ENCODE assay signal across 7 mouse cellular contexts in genomic region chr11:9010853-9011339, GRCm38 (mm10). TPM values are rescaled to one million over a fixed set of nuclear protein-coding genes. Genes with fewer than 3 reads are reported as not detected.
DNase-seq lines count a peak whose midpoint lies in the region; ATAC-seq lines count a peak whose summit lies in the region.

Gene Hus1, minus strand, starts transcription at chr11:9011191.

- H3K9me3 ChIP-seq in embryonic facial prominence, embryonic 11.5 days (replicated peaks; ENCODE audit: control insufficient read depth, low read length) = no peaks in the 10 kb centered on the region
- no peaks in the 10 kb centered on the region for H3K9me3 ChIP-seq in limb, embryonic 11.5 days (ENCODE audit: control insufficient read depth, low read length)
- H3K9me3 ChIP-seq in midbrain, embryonic 14.5 days (ENCODE audit: control insufficient read depth, low read length) = no peaks in the 10 kb centered on the region

- H3K4me1 ChIP-seq in embryonic facial prominence, embryonic 11.5 days (ENCODE audit: control insufficient read depth, insufficient read depth, low read length) = no peaks in the 10 kb centered on the region
- H3K4me1 ChIP-seq in limb, embryonic 11.5 days (ENCODE audit: control insufficient read depth, insufficient read depth, low read length) = peaks cover 4% of the 10 kb centered on the region; the same call in 1 of the 2 replicates
- H3K4me1 ChIP-seq in midbrain, embryonic 14.5 days (ENCODE audit: control insufficient read depth, insufficient read depth, low read length) = peaks cover 8% of the 10 kb centered on the region; the same call in 1 of the 2 replicates

- H3K27ac ChIP-seq in embryonic facial prominence, embryonic 11.5 days (replicated peaks; ENCODE audit: low read depth, low read length) = peak within 1 kb of the TSS; percentile 78
- H3K27ac ChIP-seq in limb, embryonic 11.5 days (replicated peaks; ENCODE audit: low read depth, low read length) = peak within 1 kb of the TSS; percentile 88
- peak within 1 kb of the TSS; percentile 70 for H3K27ac ChIP-seq in midbrain, embryonic 14.5 days (replicated peaks; ENCODE audit: low read depth, low read length)

- H3K4me3 ChIP-seq in embryonic facial prominence, embryonic 11.5 days (ENCODE audit: low read depth, low read length) = peak within 1 kb of the TSS; percentile 64
- peak within 1 kb of the TSS; percentile 70 for H3K4me3 ChIP-seq in limb, embryonic 11.5 days (ENCODE audit: low read depth, low read length)
- peak within 1 kb of the TSS; percentile 66 for H3K4me3 ChIP-seq in midbrain, embryonic 14.5 days (replicated peaks; ENCODE audit: low read depth, low read length)

- DNase-seq in adrenal gland, postnatal 14 days = peak; percentile 96
- peak; percentile 89 for DNase-seq in embryonic facial prominence, embryonic 11.5 days (ENCODE audit: low spot score)
- DNase-seq in heart, adult 11 months = peak; percentile 99
- peak; percentile 91 for DNase-seq in kidney, adult 18-20 months
- peak; percentile 92 for DNase-seq in limb, embryonic 11.5 days (ENCODE audit: low spot score)
- peak; percentile 87 for DNase-seq in midbrain, embryonic 14.5 days
- peak; percentile 64 to 84 for DNase-seq in spleen, adult 18-20 months

- WGBS in embryonic facial prominence, embryonic 11.5 days = 0% methylated on average over 40 of the region's 43 CpGs
- WGBS in limb, embryonic 11.5 days = under 1% methylated on average over 43 of the region's 43 CpGs
- WGBS in midbrain, embryonic 14.5 days = 0% methylated on average over 43 of the region's 43 CpGs

- H3K4me2 ChIP-seq in embryonic facial prominence, embryonic 11.5 days (ENCODE audit: low read depth, low read length) = peak within 1 kb of the TSS; percentile 41
- peak within 1 kb of the TSS; percentile 45 for H3K4me2 ChIP-seq in limb, embryonic 11.5 days (ENCODE audit: low read depth, severe bottlenecking)
- peak within 1 kb of the TSS; percentile 80 for H3K4me2 ChIP-seq in midbrain, embryonic 14.5 days (ENCODE audit: low read length)

- H3K27me3 ChIP-seq in embryonic facial prominence, embryonic 11.5 days (ENCODE audit: control insufficient read depth, insufficient read depth, low read length) = no peaks in the 10 kb centered on the region
- no peaks in the 10 kb centered on the region for H3K27me3 ChIP-seq in limb, embryonic 11.5 days (ENCODE audit: control insufficient read depth, insufficient read depth, low read length)
- no peaks in the 10 kb centered on the region for H3K27me3 ChIP-seq in midbrain, embryonic 14.5 days (ENCODE audit: control insufficient read depth, insufficient read depth, low read length)

- peak; percentile 97 for ATAC-seq in embryonic facial prominence, embryonic 11.5 days (replicated peaks; ENCODE audit: insufficient number of reproducible peaks, low FRiP score, low TSS enrichment, low read depth)
- ATAC-seq in limb, embryonic 11.5 days (ENCODE audit: insufficient number of reproducible peaks, low FRiP score, low TSS enrichment, low read depth) = peak; percentile 93
- peak; percentile 92 for ATAC-seq in midbrain, embryonic 14.5 days (ENCODE audit: low FRiP score, low TSS enrichment)

- no peaks in the 10 kb centered on the region for H3K36me3 ChIP-seq in embryonic facial prominence, embryonic 11.5 days (replicated peaks; ENCODE audit: control insufficient read depth, insufficient read depth, low read depth, low read length)
- H3K36me3 ChIP-seq in limb, embryonic 11.5 days (ENCODE audit: control insufficient read depth, insufficient read depth, low read length) = no peaks in the 10 kb centered on the region
- H3K36me3 ChIP-seq in midbrain, embryonic 14.5 days (ENCODE audit: control insufficient read depth, insufficient read depth, low read length) = peaks cover 8% of the 10 kb centered on the region; the same call in 1 of the 2 replicates

- peak within 1 kb of the TSS; percentile 90 for H3K9ac ChIP-seq in embryonic facial prominence, embryonic 11.5 days (replicated peaks; ENCODE audit: low read length)
- peak within 1 kb of the TSS; percentile 94 for H3K9ac ChIP-seq in limb, embryonic 11.5 days (ENCODE audit: low read length)
- H3K9ac ChIP-seq in midbrain, embryonic 14.5 days (replicated peaks; ENCODE audit: low read length) = peak within 1 kb of the TSS; percentile 79

RNA-seq across cellular contexts. Expression of gene Hus1, which starts in this region (rescaled TPM):
- total RNA-seq in adrenal gland, postnatal 14 days (2021) = 9.1 and 9.2 TPM in 2 replicates
- polyA plus RNA-seq in embryonic facial prominence, embryonic 11.5 days (2014; fragmentation: Nextera tagmentation; extraction: Ambion mirVana) = 22.6 and 24.7 TPM in 2 replicates
- 21.4 and 23.0 TPM in 2 replicates for polyA plus RNA-seq in limb, embryonic 11.5 days (2014; fragmentation: Nextera tagmentation; extraction: Ambion mirVana)
- 11.1 and 11.9 TPM in 2 replicates for polyA plus RNA-seq in midbrain, embryonic 14.5 days (2014; fragmentation: Nextera tagmentation; extraction: Ambion mirVana)

Comparison
In these comparisons a context has a peak if more than half of its experiments do, and no peak if none do; other contexts are left out.
1. Peak in every context shown above with its lines: DNase-seq, ATAC-seq, H3K4me3 ChIP-seq and H3K27ac ChIP-seq.